Mouse (Mus musculus): ENCODE results near the gene Psma7.

Gene Psma7

GRCm38 (mm10) chr2:179998431-179998830 lies 43.8 kb downstream of the Psma7 start:
- no peak for DNase-seq

DNA sequence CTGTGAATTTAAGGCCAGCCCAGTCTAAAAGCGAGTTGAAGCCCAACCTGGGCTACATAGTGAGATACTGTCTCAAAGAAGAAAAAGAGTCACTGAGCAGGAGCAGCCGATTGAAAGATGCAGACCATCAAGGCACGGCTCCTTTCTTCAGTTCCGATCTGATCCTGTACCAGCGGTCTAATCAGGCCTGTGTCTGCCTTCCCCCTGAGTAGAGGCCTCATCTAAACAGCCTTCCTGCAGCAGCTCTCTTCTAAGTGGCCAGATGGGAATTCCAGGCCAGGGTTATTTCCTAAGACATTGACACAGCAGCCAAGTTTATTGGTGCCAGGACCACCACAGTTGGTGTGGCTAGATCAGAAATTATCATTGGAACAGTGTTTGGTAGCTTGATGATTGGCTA lies 49.2 kb downstream of the Psma7 start:
- DNase-seq = no peak

DNA sequence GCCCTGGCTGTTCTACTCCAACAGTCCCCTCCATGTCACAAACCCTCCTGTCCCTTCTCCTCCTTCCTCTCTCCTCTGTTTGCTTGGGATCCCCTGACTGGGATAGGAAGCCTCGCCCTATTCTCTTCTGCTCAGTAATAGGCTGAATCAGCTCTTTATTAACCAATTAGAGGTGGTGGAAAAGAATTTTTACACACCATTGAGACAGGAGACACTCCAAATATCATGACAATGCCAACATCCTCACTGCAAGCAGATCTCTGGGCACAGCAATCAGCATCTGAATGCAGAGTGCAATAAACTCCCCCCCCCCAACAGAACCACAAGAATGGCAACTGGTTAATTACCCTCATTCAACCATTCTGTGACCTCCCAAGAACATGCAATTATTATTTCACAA lies 53.1 kb downstream of the Psma7 start:
- no peak for DNase-seq

- DNase-seq = no peak
Observed at GRCm38 (mm10) chr2:179986437-179987022, 55.7 kb downstream of the Psma7 start.

All from B cell, adult 2 months (primary cell).